Mouse (Mus musculus): Measurements from ENCODE around the gene Erg.
A peak's percentile ranks its signal among the peaks of the same experiment; 100 is the strongest.

The Erg gene

GRCm38 (mm10) chr16:95348555-95348954, 237.8 kb downstream of the Erg start:
- no peak for DNase-seq (ENCODE audit: low spot score)

GRCm38 (mm10) chr16:95347202-95347601, 239.2 kb downstream of the Erg start:
- no peak for DNase-seq (ENCODE audit: low spot score)

- DNase-seq (ENCODE audit: low spot score) = peak; percentile 81
Measured at GRCm38 (mm10) chr16:95345882-95346281, 240.5 kb downstream of the Erg start.

- DNase-seq (ENCODE audit: low spot score) = no peak
Measured at GRCm38 (mm10) chr16:95344961-95345360, 241.4 kb downstream of the Erg start.

- no peak for DNase-seq (ENCODE audit: low spot score)
Measured at GRCm38 (mm10) chr16:95342030-95342429, 244.4 kb downstream of the Erg start.

- DNase-seq (ENCODE audit: low spot score) = peak; percentile 83
Measured at GRCm38 (mm10) chr16:95340885-95341791, 245.3 kb downstream of the Erg start.

GRCm38 (mm10) chr16:95332159-95332558, 254.2 kb downstream of the Erg start:
- DNase-seq (ENCODE audit: low spot score) = no peak

GRCm38 (mm10) chr16:95321945-95322625, 264.3 kb downstream of the Erg start:
- DNase-seq (ENCODE audit: low spot score) = no peak

All from testis, postnatal 10 days (tissue).